Mouse (Mus musculus) heart, postnatal 0 days (tissue): ENCODE measurements around the gene Prkcb. TPM values are rescaled to one million over a fixed set of nuclear protein-coding genes. Genes with fewer than 3 reads are reported as not detected.

Experiments used
- ATAC-seq: fragments of 200-750 bp; cut with Nextera tagmentation; 2 replicates; pipeline ENCODE4 v1.8.0; 2017; ENCODE audit warnings: low read depth, moderate number of reproducible peaks, moderate library complexity; ENCODE audit not compliant: insufficient read depth
- DNase-seq: peaks from one replicate; pipeline ENCODE4 v3.0.0-alpha.2; 2016; ENCODE audit warnings: low spot score
- H3K27ac ChIP-seq: fragments of 300-500 bp; sonication (generic); 2 replicates; pipeline ENCODE4 v1.5.1; 2014; ENCODE audit warnings: low read depth, mild to moderate bottlenecking
- H3K27me3 ChIP-seq: fragments of 300-500 bp; sonication (generic); 2 replicates; pipeline ENCODE4 v1.6.1; 2014; ENCODE audit warnings: low read length, mixed read lengths; ENCODE audit not compliant: control insufficient read depth, insufficient read depth
- H3K36me3 ChIP-seq: fragments of 300-500 bp; sonication (generic); replicated peaks from 2 replicates; pipeline ENCODE4 v1.6.1; 2014; ENCODE audit warnings: low read length, mixed read lengths; ENCODE audit not compliant: control insufficient read depth, insufficient read depth
- H3K4me1 ChIP-seq: fragments of 300-500 bp; sonication (generic); 2 replicates; pipeline ENCODE4 v1.6.1; 2014; ENCODE audit warnings: antibody characterized with exemption; ENCODE audit not compliant: control insufficient read depth, insufficient read depth
- H3K4me2 ChIP-seq: fragments of 300-500 bp; sonication (generic); 2 replicates; pipeline ENCODE4 v1.6.1; 2014; ENCODE audit warnings: low read depth, mild to moderate bottlenecking, low read length, moderate library complexity
- H3K4me3 ChIP-seq: fragments of 300-500 bp; sonication (generic); 2 replicates; pipeline ENCODE4 v1.5.1; 2014; ENCODE audit warnings: low read depth, low read length
- H3K9ac ChIP-seq: fragments of 300-500 bp; sonication (generic); replicated peaks from 2 replicates; pipeline ENCODE4 v1.6.1; 2014; ENCODE audit warnings: low read depth, low read length, mixed read lengths
- H3K9me3 ChIP-seq: fragments of 300-500 bp; sonication (generic); replicated peaks from 2 replicates; pipeline ENCODE4 v1.6.1; 2016; ENCODE audit warnings: low read length; ENCODE audit not compliant: control insufficient read depth
- CTCF ChIP-seq: IDR thresholded peaks from 2 replicates; pipeline ENCODE4 v1.5.1; 2016; ENCODE audit warnings: antibody characterized with exemption, control low read depth, low read depth
- EP300 ChIP-seq: IDR thresholded peaks from 2 replicates; pipeline ENCODE4 v1.6.1; 2016; ENCODE audit warnings: antibody characterized with exemption, low read depth
- WGBS: fragments of 180-500 bp; shearing (Covaris S2); extraction: QIAGEN DNeasy Blood & Tissue Kit; methylation state at CpG from one replicate; pipeline ENCODE4 v1.1.7; 2014; 5-methylcytosine and 5-hydroxymethylcytosine counted together
- polyA plus RNA-seq: library from polyadenylated mRNA; unstranded; fragments of >200 nt; fragmentation: Nextera tagmentation; extraction: Ambion mirVana; gene quantifications from 2 replicates; pipeline ENCODE4 v1.2.1, GENCODE M21; 2015
- total RNA-seq: library from RNA; depleted of rRNA; stranded (reverse); fragments of >200 nt; gene quantifications from 2 replicates; pipeline ENCODE4 v1.2.3, GENCODE M21; 2014; ENCODE audit warnings: low replicate concordance

The Prkcb gene
- total and polyA plus RNA-seq, 2 experiments from 2014 or later = 1.1 to 1.9 TPM

DNA sequence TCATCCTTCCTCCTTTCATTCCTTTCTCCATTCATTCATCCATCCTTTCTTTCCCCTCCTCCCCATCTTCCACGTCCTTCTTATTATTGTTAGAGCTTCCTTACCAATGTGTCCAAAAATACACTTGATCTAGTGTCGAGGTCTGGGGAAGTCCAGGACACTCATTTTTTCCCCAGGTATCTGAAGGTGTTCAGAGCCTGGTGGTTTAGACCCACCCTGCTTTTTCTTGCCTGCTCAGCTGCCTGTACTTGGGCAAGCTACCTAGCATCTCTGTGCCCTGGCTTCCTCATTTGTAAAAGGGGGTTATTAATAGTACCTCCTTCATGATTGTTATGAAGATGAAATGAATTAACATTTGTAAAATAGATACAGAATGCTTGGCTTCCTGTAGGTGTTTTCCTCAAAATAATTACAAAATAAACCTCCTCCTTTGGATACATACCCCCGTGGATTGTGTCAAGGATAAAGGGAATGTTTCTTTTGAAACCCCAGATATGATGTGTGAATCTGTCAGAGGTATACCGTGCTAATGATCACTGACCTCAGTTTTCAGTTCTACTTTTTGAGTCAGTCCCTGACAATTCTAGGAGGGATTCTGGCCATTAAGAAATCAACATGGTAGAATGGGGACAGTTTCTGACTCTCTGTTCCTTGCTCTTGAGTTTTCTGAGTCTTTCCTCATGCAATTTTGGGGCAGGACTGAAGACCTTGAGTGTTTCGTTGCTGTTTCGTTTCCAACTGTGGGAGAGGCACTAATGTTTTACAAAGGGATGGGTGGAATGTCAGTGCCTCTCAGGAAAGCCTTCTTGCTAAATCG lies 106.8 kb downstream of the Prkcb start:
- ATAC-seq = no peak

DNA sequence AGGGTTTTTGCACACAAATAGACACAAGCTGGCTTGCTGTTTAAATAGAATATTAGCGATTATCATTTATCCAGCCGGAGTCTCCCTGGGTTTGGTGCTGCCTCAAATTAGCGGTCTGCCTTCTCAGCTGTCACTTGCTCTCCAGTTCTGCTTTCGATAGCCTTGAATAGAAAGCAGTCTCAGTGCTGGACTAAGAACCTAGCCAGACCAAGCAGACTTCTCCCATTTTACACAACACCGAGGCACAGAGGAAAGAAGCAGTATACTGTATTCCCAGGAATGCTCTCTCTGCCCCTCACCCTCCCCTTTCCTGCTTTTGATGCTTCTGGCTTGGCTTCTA lies 107.4 kb downstream of the Prkcb start:
- Histone ChIP-seq H3K4me2 (no peak overlapping the region), H3K27me3 (no peaks in the 10 kb centered on the region), H3K27ac (no peak overlapping the region), H3K36me3 (no peaks in the 10 kb centered on the region), H3K9ac (no peak overlapping the region), H3K4me3 (no peak overlapping the region), H3K9me3 (no peaks in the 10 kb centered on the region), H3K4me1 (no peaks in the 10 kb centered on the region)
- DNase-seq (no peak), ATAC-seq (no peak)
- no peak for TF ChIP-seq CTCF
- TF ChIP-seq EP300 = no peak
- 71% methylated on average over 5 of the region's 5 CpGs for WGBS

More for the DNA sequence above, 106.8 kb downstream of the Prkcb start:
- Histone ChIP-seq H3K4me1 (no peaks in the 10 kb centered on the region), H3K4me3 (no peak overlapping the region), H3K4me2 (no peak overlapping the region), H3K27me3 (no peaks in the 10 kb centered on the region), H3K9me3 (no peaks in the 10 kb centered on the region), H3K9ac (no peak overlapping the region), H3K36me3 (no peaks in the 10 kb centered on the region), H3K27ac (no peak overlapping the region)
- DNase-seq = no peak
- WGBS = 61% methylated on average over 7 of the region's 7 CpGs
- no peak for TF ChIP-seq EP300
- no peak for TF ChIP-seq CTCF

DNA sequence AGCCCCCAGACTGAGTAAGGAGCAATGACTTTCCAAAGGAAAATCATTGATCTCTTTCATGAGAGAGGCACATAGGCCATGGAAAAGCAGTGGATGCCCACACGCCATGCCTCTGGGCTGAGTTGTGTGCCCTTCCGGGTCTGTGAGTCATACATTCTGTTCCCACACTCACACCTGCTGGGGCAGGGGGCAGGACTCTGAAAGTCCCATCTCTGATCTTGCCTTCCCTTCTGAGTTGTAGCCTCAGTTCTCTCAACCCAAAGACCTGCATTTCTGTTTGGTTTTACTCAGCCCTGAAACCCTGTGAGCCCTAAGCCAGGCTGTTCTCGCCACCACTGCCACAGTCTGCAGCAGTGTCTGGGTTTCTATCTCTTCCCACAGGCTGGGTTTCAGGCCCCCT lies 109.1 kb downstream of the Prkcb start:
- Histone ChIP-seq H3K27me3 (no peaks in the 10 kb centered on the region), H3K4me2 (no peak overlapping the region), H3K9ac (no peak overlapping the region), H3K9me3 (no peaks in the 10 kb centered on the region), H3K27ac (no peak overlapping the region), H3K4me3 (no peak overlapping the region), H3K36me3 (no peaks in the 10 kb centered on the region), H3K4me1 (no peaks in the 10 kb centered on the region)
- no peak for TF ChIP-seq CTCF
- TF ChIP-seq EP300 = no peak
- no peak for DNase-seq
- ATAC-seq = no peak
- WGBS = 59% methylated on average over 3 of the region's 3 CpGs

DNA sequence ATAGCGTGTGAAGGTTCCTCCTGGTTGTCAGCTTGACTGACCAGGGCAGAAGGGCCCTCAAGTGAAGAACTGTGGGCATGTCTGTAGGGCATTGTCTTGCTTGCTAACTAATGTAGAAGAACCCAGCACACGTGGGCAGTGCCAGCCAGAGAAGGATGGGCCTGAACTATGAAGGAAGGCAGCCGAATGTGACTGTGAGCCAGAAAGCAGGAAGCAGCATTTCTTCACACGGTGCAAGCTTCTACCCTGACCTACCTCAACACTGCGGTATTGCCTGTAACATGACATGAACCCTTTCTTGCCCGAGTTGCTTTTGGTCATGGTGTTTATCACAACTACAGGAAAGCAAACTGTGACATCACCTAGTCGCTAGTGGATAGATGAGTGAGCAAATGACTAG lies 113.5 kb downstream of the Prkcb start:
- no peak for ATAC-seq
- no peak overlapping the region for H3K27ac ChIP-seq
- no peaks in the 10 kb centered on the region for H3K9me3 ChIP-seq
- TF ChIP-seq EP300 (no peak), CTCF (no peak)
- H3K9ac ChIP-seq = no peak overlapping the region
- no peak for DNase-seq
- no peak overlapping the region for H3K4me3 ChIP-seq
- H3K36me3 ChIP-seq = no peaks in the 10 kb centered on the region
- H3K4me1 ChIP-seq = peaks cover 5% of the 10 kb centered on the region; the same call in 1 of the 2 replicates
- WGBS = 70% methylated on average over 7 of the region's 7 CpGs
- no peak overlapping the region for H3K4me2 ChIP-seq
- no peaks in the 10 kb centered on the region for H3K27me3 ChIP-seq

DNA sequence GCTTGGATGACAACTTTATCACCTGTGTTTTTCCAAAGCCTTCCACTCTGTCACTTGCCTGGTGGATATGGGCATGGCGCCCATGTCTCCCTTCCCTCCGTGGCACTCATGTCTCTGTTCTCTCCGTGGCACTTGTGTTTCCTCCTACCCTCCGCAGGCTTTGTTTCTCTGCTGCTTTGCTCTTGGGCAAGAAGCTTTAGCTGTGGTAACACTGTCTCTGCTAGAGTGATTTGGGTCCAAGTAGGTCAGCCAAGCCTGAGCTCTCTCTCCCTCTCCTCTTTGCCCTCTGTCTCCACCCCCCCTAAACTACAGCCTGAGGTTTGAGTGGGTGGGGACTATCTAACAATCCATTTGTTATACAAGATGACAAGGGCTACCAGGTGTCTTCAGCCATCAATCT lies 114.8 kb downstream of the Prkcb start:
- no peak overlapping the region for H3K9ac ChIP-seq
- peaks cover 5% of the 10 kb centered on the region; the same call in 1 of the 2 replicates for H3K4me1 ChIP-seq
- DNase-seq (no peak), ATAC-seq (no peak)
- H3K27me3 ChIP-seq = no peaks in the 10 kb centered on the region
- no peak overlapping the region for H3K4me2 ChIP-seq
- H3K27ac ChIP-seq = no peak overlapping the region; the same call in 1 of the 2 replicates
- no peak overlapping the region for H3K4me3 ChIP-seq
- no peaks in the 10 kb centered on the region for H3K36me3 ChIP-seq
- no peaks in the 10 kb centered on the region for H3K9me3 ChIP-seq
- TF ChIP-seq CTCF (no peak), EP300 (no peak)
- WGBS = 77% methylated on average over 4 of the region's 4 CpGs
